Mouse (Mus musculus): ENCODE measurements around the gene Trim80.
A peak's percentile ranks its signal among the peaks of the same experiment; 100 is the strongest.
"Not testable (repeated sequence)": the region's sequence is repeated elsewhere in the genome, so short reads cannot be mapped to it uniquely, and the experiment has no call there.

Gene Trim80

GRCm38 (mm10) chr11:115427482-115428331 lies 12.6 kb upstream of the Trim80 start:
- DNase-seq (ENCODE audit: low spot score in 2 of 2): peak; percentile 22 to 40

- DNase-seq (ENCODE audit: low spot score in 2 of 2): no peak
Measured at GRCm38 (mm10) chr11:115429307-115429706, 11.0 kb upstream of the Trim80 start.

- DNase-seq (ENCODE audit: low spot score in 2 of 2): no peak
Measured at GRCm38 (mm10) chr11:115430561-115430960, 9.8 kb upstream of the Trim80 start.

- DNase-seq (ENCODE audit: low spot score in 2 of 2): no peak
Measured at GRCm38 (mm10) chr11:115432814-115433213, 7.5 kb upstream of the Trim80 start.

- DNase-seq (ENCODE audit: low spot score in 2 of 2): no peak
Measured at GRCm38 (mm10) chr11:115433342-115433741, 7.0 kb upstream of the Trim80 start.

- DNase-seq (ENCODE audit: low spot score in 2 of 2): no peak
Measured at GRCm38 (mm10) chr11:115435596-115436337, 4.6 kb upstream of the Trim80 start.

GRCm38 (mm10) chr11:115437571-115438122 lies 2.7 kb upstream of the Trim80 start:
- DNase-seq (ENCODE audit: low spot score in 2 of 2): no peak

- no peak for DNase-seq (ENCODE audit: low spot score in 2 of 2)
Measured at GRCm38 (mm10) chr11:115439326-115439725, 1.0 kb upstream of the Trim80 start.

GRCm38 (mm10) chr11:115441417-115441816 lies 1.1 kb downstream of the Trim80 start:
- no peak for DNase-seq (ENCODE audit: low spot score in 2 of 2)

- no peak for DNase-seq (ENCODE audit: low spot score in 2 of 2)
Measured at GRCm38 (mm10) chr11:115446906-115447305, 6.6 kb downstream of the Trim80 start.

GRCm38 (mm10) chr11:115447321-115447885 lies 7.1 kb downstream of the Trim80 start:
- DNase-seq (ENCODE audit: low spot score in 2 of 2): no peak

GRCm38 (mm10) chr11:115448075-115448474 lies 7.7 kb downstream of the Trim80 start:
- DNase-seq (ENCODE audit: low spot score in 2 of 2): no peak

- DNase-seq (ENCODE audit: low spot score in 2 of 2): no peak
Measured at GRCm38 (mm10) chr11:115448998-115449397, 8.7 kb downstream of the Trim80 start.

GRCm38 (mm10) chr11:115450176-115450575 lies 9.8 kb downstream of the Trim80 start:
- no peak for DNase-seq (ENCODE audit: low spot score in 2 of 2)

GRCm38 (mm10) chr11:115451781-115452241 lies 11.5 kb downstream of the Trim80 start:
- DNase-seq (ENCODE audit: low spot score in 2 of 2): no peak

GRCm38 (mm10) chr11:115452281-115452860 lies 12.0 kb downstream of the Trim80 start:
- no peak for DNase-seq (ENCODE audit: low spot score in 2 of 2)

- no peak for DNase-seq (ENCODE audit: low spot score in 2 of 2)
Measured at GRCm38 (mm10) chr11:115453306-115453705, 13.0 kb downstream of the Trim80 start.

- DNase-seq (ENCODE audit: low spot score in 2 of 2): not testable (repeated sequence)
Measured at GRCm38 (mm10) chr11:115454822-115455221, 14.5 kb downstream of the Trim80 start.

- DNase-seq (ENCODE audit: low spot score in 2 of 2): no peak
Measured at GRCm38 (mm10) chr11:115455619-115456018, 15.3 kb downstream of the Trim80 start.

GRCm38 (mm10) chr11:115456182-115456581 lies 15.8 kb downstream of the Trim80 start:
- no peak for DNase-seq (ENCODE audit: low spot score in 2 of 2)

- DNase-seq (ENCODE audit: low spot score in 2 of 2): no peak
Measured at GRCm38 (mm10) chr11:115457405-115457804, 17.1 kb downstream of the Trim80 start.

- DNase-seq (ENCODE audit: low spot score in 2 of 2): no peak
Measured at GRCm38 (mm10) chr11:115460976-115461375, 20.6 kb downstream of the Trim80 start.
